Mouse (Mus musculus): ENCODE data around the gene Gtf3c4.

The Gtf3c4 gene

GRCm38 (mm10) chr2:28840222-28840951 lies at the start of gene Gtf3c4, which contains the start of gene Ddx31:
Gene Gtf3c4, minus strand, starts transcription at chr2:28840360.
Gene Ddx31, plus strand, starts transcription at chr2:28840406.
- DNase-seq (ENCODE audit: low read depth), result peak; percentile 91

GRCm38 (mm10) chr2:28884914-28885313 lies 44.8 kb upstream of the Gtf3c4 start:
- DNase-seq (ENCODE audit: low read depth), result no peak

GRCm38 (mm10) chr2:28882826-28883485 lies 42.8 kb upstream of the Gtf3c4 start:
- no peak for DNase-seq (ENCODE audit: low read depth)

GRCm38 (mm10) chr2:28882047-28882446 lies 41.9 kb upstream of the Gtf3c4 start:
- no peak for DNase-seq (ENCODE audit: low read depth)

- no peak for DNase-seq (ENCODE audit: low read depth)
These were observed 41.1 kb upstream of the Gtf3c4 start for GRCm38 (mm10) chr2:28881275-28881674.

- no peak for DNase-seq (ENCODE audit: low read depth)
These were observed 35.4 kb upstream of the Gtf3c4 start for GRCm38 (mm10) chr2:28875554-28875953.

- DNase-seq (ENCODE audit: low read depth), result no peak
These were observed 27.3 kb upstream of the Gtf3c4 start for GRCm38 (mm10) chr2:28867495-28867894.

GRCm38 (mm10) chr2:28863857-28864256 lies 23.7 kb upstream of the Gtf3c4 start:
- DNase-seq (ENCODE audit: low read depth), result no peak

- no peak for DNase-seq (ENCODE audit: low read depth)
These were observed 20.7 kb upstream of the Gtf3c4 start for GRCm38 (mm10) chr2:28860678-28861423.

- DNase-seq (ENCODE audit: low read depth), result peak; percentile 9
These were observed 19.1 kb upstream of the Gtf3c4 start for GRCm38 (mm10) chr2:28859303-28859702.

GRCm38 (mm10) chr2:28855773-28856172 lies 15.6 kb upstream of the Gtf3c4 start:
- DNase-seq (ENCODE audit: low read depth), result peak; percentile 40

- DNase-seq (ENCODE audit: low read depth), result no peak
These were observed 12.4 kb upstream of the Gtf3c4 start for GRCm38 (mm10) chr2:28852594-28852993.

- DNase-seq (ENCODE audit: low read depth), result no peak
These were observed 8.7 kb upstream of the Gtf3c4 start for GRCm38 (mm10) chr2:28848879-28849278.

GRCm38 (mm10) chr2:28842042-28842441 lies 1.9 kb upstream of the Gtf3c4 start:
- no peak for DNase-seq (ENCODE audit: low read depth)

GRCm38 (mm10) chr2:28839501-28840221 lies 499 bp downstream of the Gtf3c4 start:
- DNase-seq (ENCODE audit: low read depth), result peak; percentile 56

- no peak for DNase-seq (ENCODE audit: low read depth)
These were observed 3.8 kb downstream of the Gtf3c4 start for GRCm38 (mm10) chr2:28836181-28836940.

- no peak for DNase-seq (ENCODE audit: low read depth)
These were observed 10.9 kb downstream of the Gtf3c4 start for GRCm38 (mm10) chr2:28829265-28829664.

- no peak for DNase-seq (ENCODE audit: low read depth)
These were observed 21.3 kb downstream of the Gtf3c4 start for GRCm38 (mm10) chr2:28818866-28819265.

- DNase-seq (ENCODE audit: low read depth), result no peak
These were observed 29.7 kb downstream of the Gtf3c4 start for GRCm38 (mm10) chr2:28810260-28811013.

GRCm38 (mm10) chr2:28808841-28809240 lies 31.3 kb downstream of the Gtf3c4 start:
- DNase-seq (ENCODE audit: low read depth), result no peak

- no peak for DNase-seq (ENCODE audit: low read depth)
These were observed 36.8 kb downstream of the Gtf3c4 start for GRCm38 (mm10) chr2:28803406-28803805.

All from 416B (cell line).